Mouse (Mus musculus) testis, postnatal 14 days (tissue): ENCODE measurements at regions not wholly inside any gene's neighbourhood (a gene's known extent, or its start where the extent isn't known, plus 50 kb on each side); places are given as distances from the start of the nearest gene placed in this dataset.

Experiments
- DNase-seq: peaks from one replicate; pipeline ENCODE4 v3.0.0; 2021; ENCODE audit warnings: low spot score

DNA sequence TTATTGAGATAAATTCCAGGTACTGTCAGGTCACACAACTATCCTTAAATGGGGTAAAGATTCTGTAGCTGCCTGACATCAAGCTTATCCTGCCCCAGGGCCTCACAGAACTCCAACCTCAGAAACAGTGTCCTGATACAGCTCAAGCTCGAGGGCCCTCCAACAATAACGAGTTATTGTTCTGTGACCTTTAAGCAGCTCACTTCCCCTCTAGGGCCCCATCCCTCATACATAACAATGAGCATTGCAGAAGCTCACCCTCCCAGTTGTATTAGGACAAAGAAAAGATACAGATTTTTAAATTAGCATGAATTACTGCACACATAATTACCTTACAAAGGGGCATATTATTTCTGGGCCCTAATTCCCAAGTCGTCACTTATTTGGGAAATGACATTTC lies 293.5 kb upstream of the Trpc7 start:
- DNase-seq = no peak

DNA sequence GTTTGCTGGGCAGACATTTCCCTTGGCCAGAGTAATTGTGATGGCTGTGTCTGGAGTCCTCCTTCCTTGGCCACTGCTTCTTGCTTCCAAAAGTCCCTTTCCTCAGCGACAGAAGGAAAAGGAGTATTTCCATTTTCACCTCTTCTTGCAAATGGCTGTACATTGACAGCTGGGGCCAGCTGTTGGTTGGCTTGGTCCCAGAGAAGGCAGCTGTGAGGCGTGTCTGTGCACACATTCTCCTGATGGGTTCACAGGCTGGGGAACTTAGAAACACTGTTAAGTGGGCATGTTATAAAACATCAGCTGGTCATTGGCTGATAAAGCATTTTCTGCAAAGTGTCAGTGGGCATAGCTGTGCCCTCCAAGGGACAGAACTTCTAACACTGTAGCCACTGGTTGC lies 290.4 kb upstream of the Trpc7 start:
- peak; percentile 18 for DNase-seq

DNA sequence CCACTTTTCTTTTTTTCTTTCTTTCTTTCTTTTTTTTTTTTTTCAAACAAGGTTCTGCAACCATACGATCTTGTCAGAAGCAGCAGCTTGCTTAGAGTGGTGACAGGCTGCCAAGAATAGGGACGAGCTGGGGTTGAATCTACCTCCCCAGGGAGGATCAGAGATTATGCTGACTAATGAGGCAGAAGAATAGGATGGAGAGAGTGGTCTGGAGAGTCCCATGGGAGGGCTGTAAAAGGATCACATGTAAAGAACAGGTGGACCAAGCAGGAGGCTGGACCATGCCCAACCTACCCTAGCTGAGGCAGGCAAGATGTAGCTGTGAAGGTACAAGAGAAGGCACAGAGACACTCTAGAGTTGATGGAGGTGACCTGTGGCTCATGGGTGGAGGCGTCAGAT lies 274.4 kb upstream of the Trpc7 start:
- no peak for DNase-seq

DNA sequence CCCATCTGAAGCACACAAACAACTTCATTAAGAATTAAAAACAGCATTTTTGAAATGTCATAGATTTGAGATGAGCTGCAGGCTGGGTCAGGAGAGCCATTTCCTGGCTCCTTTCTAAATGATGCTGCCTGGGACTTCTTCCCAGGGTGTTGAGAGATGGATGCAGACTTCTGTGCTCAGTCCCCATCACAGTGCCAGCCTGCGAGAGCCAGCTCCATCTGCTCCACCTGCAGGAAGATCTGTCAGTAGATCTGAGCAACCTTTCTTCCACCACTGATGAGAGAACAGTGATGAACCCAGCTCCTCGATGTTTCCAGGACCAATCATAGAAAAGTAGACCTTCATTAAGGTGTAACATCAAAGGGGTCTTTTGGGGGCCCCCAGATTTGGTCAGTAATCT lies 273.8 kb upstream of the Trpc7 start:
- no peak for DNase-seq

DNA sequence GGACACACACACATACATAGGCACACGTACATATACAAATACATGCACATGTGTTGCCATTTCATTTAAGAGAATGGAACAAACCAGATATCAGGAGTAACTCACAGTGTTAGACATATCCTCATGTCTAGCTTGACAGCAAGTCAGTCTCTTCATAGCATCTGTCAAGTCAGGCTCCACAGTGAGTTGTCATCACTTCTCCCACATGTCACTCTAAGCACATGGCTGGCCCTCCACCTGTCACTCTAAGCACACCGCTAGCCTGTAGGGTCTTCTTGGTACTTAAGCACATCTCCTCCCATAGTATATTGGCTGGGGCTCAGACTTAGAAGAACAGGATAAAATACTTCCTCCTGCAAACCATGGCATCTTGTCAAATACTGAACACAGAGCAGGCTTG lies 269.6 kb upstream of the Trpc7 start:
- DNase-seq = no peak

DNA sequence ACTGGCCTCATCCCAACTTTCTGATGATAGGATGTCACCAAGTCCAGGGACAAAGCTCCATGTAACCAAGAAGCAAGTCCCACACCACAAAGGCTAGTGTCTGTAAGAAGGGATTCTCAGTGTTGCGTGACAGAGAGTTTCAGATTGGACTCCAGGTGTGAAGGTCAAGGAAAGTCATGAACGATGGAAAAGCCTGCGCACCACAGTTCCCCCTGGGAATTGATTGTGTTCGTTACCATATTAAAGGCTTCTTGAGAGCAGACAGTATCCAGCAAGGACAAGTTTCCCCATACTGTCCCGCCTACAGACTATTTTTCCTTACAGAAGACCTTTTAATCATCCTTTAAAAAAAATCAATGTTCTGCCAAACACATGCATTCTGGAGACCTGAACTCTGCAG lies 257.0 kb upstream of the Trpc7 start:
- DNase-seq = no peak

DNA sequence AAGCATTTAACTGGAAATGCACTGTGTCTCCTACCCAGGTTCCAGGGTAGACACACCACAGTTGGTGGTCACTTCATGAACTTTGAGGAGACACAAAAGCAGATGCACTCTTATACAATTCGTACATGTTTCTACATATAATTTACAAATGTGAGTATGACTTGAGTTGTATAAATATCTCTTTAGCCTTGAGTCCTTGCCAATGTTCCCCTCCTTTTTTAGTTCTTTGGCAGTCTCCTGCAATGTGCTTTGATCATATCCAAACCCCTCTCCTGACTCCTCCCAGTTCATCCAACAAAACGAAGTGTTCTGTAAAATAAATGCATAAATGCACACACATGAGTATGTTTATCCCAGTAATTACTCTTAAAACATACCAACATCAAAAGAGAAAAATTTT lies 251.8 kb upstream of the Trpc7 start:
- DNase-seq = no peak

DNA sequence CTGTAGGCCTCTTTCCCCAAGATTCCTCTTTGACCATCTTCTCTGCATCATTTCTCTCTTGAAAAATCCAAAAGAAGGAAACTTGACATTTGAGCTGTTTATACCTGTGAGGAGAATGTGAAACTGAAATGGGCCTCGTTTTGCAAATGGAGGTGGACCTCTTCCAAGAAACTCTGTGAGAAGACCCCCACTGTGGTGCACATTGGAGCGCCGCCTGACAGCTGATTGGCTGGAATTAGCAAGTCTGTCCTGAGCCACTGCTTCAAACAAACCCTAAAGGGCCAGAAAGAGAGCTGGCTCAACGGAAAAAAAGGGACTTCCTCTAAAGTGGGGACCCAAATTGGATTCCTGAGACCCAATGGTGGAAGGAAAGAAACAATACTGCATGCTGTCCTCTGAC lies 250.9 kb upstream of the Trpc7 start:
- DNase-seq = no peak

DNA sequence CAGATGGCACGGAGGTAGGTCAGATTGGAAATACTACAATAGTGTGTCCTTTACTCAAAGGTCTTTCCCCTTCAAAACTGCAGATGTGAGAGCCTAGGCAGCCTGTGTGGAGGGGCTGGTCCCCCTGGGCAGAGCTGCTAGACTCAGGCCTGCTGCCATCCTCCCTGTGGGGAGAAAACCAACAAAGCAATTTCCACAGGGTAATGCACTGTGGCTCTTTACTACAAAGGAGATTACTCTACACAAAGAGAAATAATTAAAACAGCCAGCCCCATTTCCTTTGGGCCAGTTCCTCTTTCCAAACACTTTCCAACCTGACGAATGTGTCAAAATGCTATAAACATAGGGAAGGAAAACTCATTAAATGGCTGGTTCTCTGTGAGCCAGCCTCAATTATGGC lies 250.0 kb upstream of the Trpc7 start:
- no peak for DNase-seq

DNA sequence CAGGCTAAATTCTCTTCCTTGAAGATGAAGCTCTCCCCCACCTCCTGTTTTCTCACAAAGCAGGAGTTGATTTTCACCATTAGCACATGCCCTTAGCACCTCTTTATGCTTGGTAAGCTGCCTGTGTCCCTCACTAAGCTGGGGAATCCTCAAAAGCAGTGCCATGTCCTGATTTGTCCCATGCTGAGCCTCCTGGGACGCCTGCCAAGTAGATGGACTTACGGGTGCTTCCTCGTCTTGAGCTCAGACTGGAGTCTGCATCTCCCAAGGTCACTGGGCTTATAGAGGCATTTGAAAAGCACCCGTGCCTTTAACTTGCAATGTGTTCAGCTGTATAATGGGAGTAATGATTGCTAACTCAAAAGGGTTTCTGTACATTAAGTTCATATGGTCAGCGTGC lies 247.1 kb upstream of the Trpc7 start:
- no peak for DNase-seq

DNA sequence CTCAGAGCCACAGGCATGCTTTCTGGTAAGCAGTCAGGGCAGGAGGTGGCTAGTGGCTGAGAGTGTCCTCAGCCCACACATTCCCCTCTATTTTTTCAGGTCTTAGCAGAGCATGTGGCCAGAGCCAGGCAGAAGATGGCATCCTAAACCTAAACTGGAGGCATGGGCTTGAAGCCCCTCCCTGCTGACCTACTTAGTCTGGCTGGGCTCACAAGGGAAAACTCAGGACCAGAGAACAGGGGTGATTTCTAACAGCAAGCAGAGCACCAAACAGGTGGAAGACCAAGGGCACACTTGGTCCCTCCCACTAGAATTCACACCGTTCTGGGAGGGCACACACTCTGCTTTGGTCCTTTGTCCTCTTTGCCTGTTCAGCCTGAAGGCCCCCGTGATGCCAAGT lies 246.6 kb upstream of the Trpc7 start:
- DNase-seq = no peak

DNA sequence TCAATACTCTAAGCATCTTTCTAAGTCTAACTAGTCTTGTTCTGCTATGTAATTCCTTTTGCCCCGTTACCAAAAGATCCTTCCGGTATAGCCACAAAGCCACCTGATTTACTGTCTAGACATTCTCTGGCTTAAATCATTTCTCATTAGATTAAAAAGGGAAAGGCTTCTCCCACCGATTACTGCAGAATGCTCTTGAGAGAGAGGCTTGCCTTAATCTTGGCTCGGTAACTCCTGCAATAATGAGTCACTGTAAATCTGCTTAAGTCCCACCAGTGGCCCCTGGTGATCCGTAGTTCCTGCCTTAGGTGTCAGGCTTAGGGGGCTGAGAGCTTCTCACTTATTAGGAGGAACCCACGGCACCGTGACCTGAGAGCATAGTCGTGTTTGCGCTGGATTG lies 220.1 kb upstream of the Trpc7 start:
- DNase-seq = no peak

DNA sequence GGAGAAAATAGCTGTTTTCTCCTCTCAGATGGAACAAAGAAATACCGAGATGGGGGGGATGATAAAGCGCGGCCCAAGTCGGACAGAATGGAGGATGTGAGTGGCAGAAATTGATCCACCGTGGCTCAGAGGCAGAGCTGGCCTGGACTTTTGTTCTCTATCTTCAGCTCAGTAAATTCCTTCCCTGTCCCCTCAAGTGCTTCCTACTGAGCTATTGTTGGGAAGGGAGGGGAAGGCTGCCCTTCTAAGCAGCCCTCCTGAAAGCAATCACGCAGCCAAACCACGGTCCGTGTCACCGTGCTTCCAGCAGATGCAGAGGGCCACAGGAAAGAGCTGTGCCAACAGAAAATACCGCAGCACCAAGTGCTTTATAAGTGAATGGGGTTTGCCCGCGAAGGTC lies 212.2 kb upstream of the Trpc7 start:
- DNase-seq = no peak

DNA sequence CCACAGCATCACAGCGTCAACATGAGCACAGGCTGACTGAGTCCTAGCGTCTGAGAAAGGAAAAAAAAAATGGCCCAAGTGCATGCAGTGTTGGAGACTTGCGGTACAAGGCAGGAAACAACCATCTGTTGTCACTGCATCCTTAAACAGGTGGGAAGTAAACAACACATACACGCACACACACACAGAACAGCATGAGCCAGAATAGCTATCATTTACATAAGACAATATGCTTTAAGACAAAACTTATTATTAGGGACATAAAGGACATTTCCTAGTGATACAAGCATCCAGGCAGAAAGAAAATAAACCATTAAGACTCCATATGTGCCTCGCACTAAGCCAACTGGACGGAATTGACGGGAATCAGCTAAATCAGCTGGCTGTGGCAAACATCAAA lies 203.8 kb upstream of the Trpc7 start:
- DNase-seq = no peak

DNA sequence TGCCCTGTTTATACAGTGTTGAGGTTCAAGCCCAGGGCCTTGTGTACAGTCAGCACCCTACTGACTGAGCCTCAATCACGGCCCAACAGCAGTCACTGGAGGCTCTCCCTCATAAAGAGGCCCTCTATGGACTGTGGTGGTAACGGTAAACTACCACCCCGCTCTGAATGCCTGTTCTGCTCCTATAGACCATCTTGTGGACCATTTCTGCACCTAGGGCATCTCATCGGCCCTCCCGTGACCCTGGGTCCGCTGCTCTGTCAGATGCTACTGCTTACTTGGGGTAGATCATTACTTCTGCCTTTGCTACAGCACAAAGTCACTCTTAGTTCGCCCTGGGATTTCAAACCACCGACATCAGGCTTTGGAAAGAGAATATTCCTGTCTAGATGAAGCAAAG lies 196.1 kb upstream of the Trpc7 start:
- no peak for DNase-seq

DNA sequence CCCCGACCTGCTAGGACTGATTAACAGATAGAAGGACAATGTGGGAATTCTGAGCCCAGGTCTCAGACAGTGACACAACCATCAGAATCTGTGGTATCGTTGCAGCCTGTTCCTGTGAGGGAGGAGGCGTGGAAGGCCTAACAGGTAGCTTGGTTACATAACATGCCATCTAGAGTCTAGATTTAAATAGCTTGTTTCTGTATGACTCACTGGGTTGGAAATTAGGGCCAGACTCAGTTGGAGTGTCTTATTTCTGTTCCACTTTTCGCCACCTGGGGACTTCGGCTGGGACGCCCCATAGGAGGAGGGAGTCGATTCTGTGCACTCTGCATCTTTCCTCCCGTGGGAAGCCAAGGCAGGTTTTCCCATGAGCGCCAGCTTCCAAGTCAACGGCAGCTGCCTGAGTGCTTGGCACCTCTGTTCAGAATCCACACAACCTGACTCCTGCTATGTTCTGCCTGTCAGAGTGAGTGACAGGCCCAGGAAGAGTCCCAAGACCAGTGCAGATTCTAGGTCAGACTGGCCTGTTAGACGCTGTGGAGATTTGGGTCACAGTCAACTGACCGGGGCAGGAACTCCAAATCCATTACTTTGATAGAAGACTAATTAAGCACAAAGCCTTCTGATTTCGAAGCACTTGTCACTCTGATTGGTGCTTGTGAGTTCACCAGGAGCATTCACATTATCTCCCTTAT lies 193.7 kb upstream of the Trpc7 start:
- no peak for DNase-seq

DNA sequence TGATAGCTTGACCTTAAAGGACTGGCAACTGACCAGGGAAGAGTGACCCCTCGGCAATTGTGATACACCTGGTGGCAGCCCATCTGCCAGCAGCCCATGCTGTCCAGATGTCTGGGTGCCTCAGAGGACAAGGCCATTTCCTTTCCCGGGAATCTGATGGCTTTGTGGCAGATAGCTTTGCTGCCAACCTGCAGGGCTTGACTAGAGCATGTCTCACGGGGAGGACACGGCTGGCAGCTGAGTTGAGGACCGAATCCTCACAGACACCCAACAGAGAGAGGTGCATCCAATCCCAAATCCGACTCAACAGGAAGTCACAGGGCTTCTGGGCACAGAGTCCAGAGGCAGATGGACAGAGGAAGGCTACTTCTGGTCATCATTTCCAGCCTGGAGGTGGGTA lies 192.2 kb upstream of the Trpc7 start:
- DNase-seq = no peak

DNA sequence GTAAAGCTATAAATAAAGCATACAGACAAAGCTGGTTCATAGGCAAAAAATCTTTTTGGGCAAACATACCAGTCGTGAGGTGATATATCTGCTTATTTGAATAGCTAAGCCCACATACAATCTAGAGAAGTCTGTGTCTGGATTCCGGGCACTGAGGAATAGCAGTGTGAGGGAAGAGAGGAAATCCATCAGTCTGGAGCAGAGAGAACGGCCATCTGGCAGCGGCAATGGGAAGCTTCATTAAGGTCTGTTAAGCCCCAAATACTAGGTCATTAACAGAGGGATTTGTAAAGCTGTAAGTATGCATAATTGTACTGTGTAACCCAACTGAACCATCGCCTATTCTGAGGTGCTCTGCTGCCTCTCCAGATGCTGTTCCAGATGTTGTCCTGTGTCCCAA lies 191.6 kb upstream of the Trpc7 start:
- DNase-seq = no peak

DNA sequence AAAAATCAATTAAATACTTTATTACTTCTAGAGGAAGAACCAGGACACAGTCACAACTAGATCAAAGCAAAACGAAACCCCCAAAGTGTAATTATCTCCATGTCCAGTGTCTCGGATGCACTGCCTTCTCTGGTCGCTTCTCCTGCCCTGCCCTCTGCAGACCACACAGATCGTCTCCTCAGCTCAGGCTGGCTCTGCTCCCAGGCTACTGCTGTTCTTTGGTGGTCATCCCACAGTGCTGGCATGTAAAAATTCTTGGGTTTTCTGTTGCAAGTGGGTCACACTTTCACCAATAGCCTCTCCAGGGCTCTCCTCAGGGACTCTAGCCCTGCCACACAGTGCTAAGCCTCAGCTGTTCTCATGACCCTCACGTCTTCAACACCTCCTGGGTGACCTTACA lies 188.0 kb upstream of the Trpc7 start:
- DNase-seq = no peak

DNA sequence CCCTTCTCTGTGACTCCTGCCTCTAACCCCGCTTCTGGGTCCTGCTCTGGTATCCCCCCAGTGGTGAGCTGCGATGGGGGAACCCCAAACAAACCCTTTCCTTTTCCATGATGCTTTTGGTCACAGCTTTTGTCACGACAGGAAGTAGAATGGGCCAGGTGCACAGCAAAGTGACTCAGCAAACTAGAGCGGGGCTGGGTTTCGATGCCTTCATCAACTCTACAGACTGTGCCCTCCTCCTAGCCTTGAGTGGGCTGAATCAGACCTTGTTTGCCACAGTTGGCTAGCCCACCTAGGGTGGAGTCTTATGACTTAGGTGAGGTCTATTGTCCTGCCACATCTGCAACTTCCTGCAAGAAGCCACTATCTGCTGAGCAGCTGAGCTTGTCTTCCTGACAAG lies 174.7 kb upstream of the Trpc7 start:
- DNase-seq = no peak

DNA sequence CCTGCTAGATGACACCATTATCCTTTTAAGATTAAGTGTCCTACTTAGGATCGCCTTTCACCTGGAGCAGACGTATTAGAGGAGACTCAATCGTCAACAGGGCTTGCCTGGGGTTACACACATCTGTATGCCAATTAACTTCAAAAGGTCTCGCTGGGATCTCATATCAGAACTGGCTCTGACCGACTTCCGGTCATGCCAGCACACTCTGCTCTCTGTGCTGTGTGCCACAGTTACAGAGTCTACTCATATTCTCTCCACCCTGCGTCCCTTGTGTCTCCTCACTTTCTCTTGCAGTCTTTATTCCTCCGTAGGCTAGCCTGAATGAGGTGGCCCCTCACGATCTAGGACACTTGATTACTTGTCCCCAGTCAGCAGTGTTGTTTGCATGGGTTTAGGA lies 165.9 kb upstream of the Trpc7 start:
- no peak for DNase-seq

DNA sequence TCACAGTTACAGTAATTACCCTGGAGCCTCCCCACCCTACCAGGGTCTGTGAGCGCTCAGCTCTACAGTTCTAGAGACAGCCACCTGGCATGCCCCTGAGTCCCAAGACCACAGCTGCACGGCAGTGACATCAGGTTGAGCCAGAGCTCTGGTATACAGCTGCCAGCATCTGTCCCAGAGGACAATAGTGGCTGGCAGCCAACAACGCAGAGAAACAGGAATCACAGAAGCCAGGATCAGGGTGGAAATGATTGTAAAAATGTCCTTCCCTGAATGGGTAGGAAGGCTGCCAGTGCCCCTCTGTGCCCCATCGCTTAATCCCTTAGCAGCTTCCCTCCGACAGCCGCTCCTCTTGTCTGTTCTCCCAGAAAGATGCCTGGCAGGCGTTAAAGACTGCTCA lies 165.3 kb upstream of the Trpc7 start:
- no peak for DNase-seq

DNA sequence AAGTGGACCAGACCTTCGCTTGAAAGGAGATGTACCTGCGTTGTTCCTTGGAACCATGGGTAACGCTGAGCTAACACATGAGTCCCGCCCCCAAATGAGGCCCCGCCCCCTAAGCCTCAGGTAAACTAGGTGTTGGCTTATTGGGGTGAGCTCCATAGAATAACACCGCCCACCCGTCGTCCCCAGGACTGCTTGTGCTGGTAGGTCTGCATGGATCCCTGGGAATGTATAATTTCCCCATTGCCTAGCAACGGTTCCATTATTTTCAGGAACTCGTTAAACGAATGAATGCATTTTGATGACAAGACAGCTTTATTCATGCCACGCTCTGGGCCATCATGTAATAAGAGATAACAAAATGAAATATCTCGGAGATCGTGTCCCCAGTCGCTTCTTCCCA lies 161.0 kb upstream of the Trpc7 start:
- no peak for DNase-seq

DNA sequence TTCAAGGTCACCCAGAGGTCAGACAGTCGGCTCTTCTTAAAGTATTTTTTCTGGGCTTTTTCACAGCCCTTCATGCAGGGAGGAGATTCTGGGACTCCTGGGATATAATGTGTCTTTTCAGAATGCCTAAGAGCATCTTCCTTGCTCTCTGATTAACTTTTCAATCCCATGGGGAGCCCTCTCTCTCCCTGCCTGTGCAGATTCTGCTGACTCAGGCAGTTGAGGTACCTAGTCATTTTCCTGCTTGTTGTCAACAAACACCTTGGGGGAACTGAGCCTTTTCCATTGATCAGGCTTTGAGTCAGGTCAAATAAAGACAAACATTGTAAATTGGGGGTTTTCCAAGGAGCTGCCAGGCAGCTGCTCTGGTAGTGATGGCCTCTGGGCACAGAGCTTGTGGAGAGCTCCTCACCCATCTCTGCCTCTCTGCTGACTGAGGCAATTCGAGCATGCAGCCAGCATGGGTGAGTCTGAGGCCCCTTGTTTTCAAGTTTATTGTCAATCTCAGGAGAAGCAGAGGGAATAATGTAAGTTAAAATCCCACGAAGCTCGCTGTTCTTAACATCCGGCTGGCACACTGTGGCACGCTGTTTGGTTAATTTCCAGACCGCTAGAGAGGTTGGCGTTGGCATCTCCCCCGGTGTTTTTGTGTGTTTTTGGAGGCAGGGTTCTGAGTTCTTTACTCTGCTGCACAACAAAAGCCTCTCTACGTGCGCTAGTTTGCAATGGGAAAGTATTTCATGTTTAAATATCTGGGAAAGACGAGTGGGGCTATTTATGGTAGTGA lies 159.8 kb upstream of the Trpc7 start:
- DNase-seq = peak; percentile 9
